Mouse (Mus musculus) subcutaneous adipose tissue, adult 2 months (tissue): Measurements from ENCODE around the gene Prickle2. TPM values are rescaled to one million over a fixed set of nuclear protein-coding genes. Genes with fewer than 3 reads are reported as not detected.

ENCODE experiments used
- polyA plus RNA-seq: library from polyadenylated mRNA; depleted of rRNA; stranded (reverse); fragments of >200 nt; gene quantifications from 2 replicates; pipeline ENCODE4 v1.2.3, GENCODE M21; 2012; ENCODE audit warnings: low replicate concordance; rRNA removed

Prickle2 gene
- 3.2 and 20.2 TPM in 2 replicates for polyA plus RNA-seq

DNA sequence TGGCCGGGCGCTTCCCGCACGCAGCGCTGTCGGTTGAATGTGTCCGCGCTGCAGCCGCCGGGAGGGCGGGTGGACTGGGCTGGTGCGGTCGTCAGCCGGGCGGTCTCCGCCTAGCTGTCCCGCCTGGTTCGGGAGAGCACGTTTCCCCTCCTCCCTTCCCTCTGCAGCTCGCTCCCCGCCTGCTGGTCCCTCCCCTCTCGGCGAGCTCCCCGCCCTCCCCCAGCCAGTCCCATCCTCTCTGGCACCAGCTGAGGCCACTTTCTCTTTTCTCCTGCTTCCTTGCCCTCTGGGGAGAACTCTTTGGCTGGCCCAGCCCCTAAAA is at the start of gene Prickle2:
Prickle2 (minus strand) TSS at position 11 of the 322 bp plus-strand sequence.

Other genes with a start within 250 kb of the Prickle2 start
- gene A730049H05Rik, start 110.3 kb upstream of the Prickle2 start, polyA plus RNA-seq, result 0.05 and 0.47 TPM in 2 replicates
- gene Gm15737, start 163.2 kb upstream of the Prickle2 start, polyA plus RNA-seq, result 0.04 and 0.06 TPM in 2 replicates
- 14.8 and 16.3 TPM in 2 replicates for gene Adamts9, start 237.3 kb upstream of the Prickle2 start, polyA plus RNA-seq